Mouse (Mus musculus): ENCODE results near the gene Tubb1. TPM values are rescaled to one million over a fixed set of nuclear protein-coding genes. Genes with fewer than 3 reads are reported as not detected.

Tubb1 gene
- polyA plus RNA-seq, 1 experiment from 2014 or later: 0.50 TPM

DNA sequence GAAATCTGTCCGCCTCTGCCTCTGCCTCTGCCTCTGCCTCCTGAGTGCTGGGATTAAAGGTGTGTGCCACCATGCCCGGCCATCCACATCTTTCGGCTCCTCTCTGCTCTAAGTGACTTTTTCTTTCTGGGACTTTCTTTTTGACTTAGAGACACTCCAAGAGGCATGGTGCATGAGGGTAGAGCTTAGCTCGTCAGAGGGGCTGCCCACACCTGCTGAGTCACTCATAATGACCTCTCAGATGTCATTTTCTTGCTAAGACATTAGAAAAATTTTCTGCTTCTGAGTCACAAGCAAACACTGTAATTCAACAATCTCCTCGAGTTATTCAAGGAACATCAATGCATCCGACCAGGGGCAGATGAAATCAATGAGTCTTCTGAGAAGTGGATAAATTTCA, 5.5 kb upstream of the Tubb1 start:
- 88% methylated on average over 6 of the region's 6 CpGs for WGBS
- no peaks in the 10 kb centered on the region for H3K9me3 ChIP-seq (replicated peaks)
- no peak for ATAC-seq (ENCODE audit: low FRiP score)

DNA sequence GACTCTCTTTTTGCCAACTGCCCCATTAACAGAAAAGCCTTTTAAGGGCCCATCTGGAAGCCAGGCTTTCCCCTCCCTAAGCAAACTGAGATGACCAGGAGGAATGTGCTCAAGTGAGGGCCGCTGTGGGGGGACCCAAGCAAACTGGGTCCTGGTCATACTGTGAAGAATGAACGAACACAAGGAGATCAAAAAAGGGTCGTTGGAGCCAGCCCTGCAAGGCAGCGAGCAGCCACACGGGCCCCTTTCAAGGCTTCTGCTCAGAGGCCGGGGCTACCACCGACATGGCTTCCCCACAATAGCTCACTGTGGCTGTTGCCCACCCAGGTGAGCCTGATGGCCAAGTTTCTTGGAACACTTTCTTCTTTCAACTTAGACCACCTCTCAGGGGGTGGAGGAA, 4.0 kb upstream of the Tubb1 start:
- no peaks in the 10 kb centered on the region for H3K36me3 ChIP-seq
- no peak overlapping the region for H3K4me2 ChIP-seq
- 55% methylated on average over 7 of the region's 7 CpGs for WGBS
- H3K27ac ChIP-seq (replicated peaks): no peak overlapping the region
- H3K27me3 ChIP-seq (replicated peaks): no peaks in the 10 kb centered on the region
- no peaks in the 10 kb centered on the region for H3K4me1 ChIP-seq
- no peak overlapping the region for H3K9ac ChIP-seq (replicated peaks)
- no peaks in the 10 kb centered on the region for H3K9me3 ChIP-seq (replicated peaks)
- no peak overlapping the region for H3K4me3 ChIP-seq (replicated peaks)
- ATAC-seq (ENCODE audit: low FRiP score): no peak

More for the DNA sequence above, 5.5 kb upstream of the Tubb1 start:
- no peak overlapping the region for H3K4me2 ChIP-seq
- H3K4me3 ChIP-seq (replicated peaks): no peak overlapping the region
- H3K27me3 ChIP-seq (replicated peaks): no peaks in the 10 kb centered on the region
- no peak overlapping the region for H3K9ac ChIP-seq (replicated peaks)
- no peak overlapping the region for H3K27ac ChIP-seq (replicated peaks)
- H3K36me3 ChIP-seq: no peaks in the 10 kb centered on the region
- no peaks in the 10 kb centered on the region for H3K4me1 ChIP-seq

DNA sequence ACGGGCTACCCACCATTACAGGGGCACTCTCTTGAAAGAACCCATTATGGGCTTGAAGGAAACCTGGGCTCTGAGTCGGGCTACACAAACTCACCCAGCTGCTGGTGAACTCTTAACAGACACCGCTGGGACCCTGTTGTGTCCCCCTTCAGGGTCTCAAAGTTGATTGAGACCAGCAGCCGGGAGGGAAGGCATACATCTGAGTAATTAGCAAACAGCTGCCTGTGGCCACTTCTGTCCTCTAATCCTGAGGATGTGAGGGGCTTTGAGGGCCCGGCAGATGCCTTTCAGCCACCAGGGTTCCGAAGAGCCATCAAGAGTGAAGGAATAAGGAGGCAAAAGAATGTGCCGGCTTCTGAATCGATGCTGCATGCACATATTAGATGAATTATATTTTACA, 3.6 kb upstream of the Tubb1 start:
- Histone ChIP-seq H3K9me3 (replicated peaks) (no peaks in the 10 kb centered on the region), H3K4me1 (no peaks in the 10 kb centered on the region), H3K4me2 (no peak overlapping the region), H3K27ac (replicated peaks) (no peak overlapping the region), H3K9ac (replicated peaks) (no peak overlapping the region), H3K27me3 (replicated peaks) (no peaks in the 10 kb centered on the region), H3K4me3 (replicated peaks) (no peak overlapping the region), H3K36me3 (no peaks in the 10 kb centered on the region)
- ATAC-seq (ENCODE audit: low FRiP score): no peak
- 74% methylated on average over 8 of the region's 8 CpGs for WGBS

DNA sequence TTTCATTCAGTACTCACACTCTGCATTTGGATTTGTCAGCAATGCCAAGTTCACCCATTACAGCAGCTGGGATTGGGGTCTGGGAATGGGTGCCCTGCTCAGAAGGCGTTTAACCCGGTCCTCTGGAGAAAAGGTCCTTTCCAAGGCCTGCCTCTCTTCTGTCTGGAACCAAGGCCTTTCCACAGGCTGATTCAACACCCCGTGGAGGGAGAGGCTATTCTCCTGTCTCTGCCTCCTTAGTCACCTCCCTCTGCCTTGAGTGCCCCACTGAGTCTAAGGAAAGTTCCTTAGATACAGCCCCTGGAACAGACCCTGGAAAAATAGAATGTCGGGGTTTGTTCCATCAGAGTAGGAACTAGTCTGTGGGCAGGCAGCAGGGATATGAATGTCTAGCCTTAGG, 2.1 kb upstream of the Tubb1 start:
- no peaks in the 10 kb centered on the region for H3K4me1 ChIP-seq
- ATAC-seq (ENCODE audit: low FRiP score): no peak
- H3K27ac ChIP-seq (replicated peaks): no peak overlapping the region
- no peak overlapping the region for H3K4me3 ChIP-seq (replicated peaks)
- H3K9ac ChIP-seq (replicated peaks): no peak overlapping the region
- no peaks in the 10 kb centered on the region for H3K27me3 ChIP-seq (replicated peaks)
- H3K4me2 ChIP-seq: no peak overlapping the region
- no peaks in the 10 kb centered on the region for H3K36me3 ChIP-seq
- WGBS: 86% methylated on average over 4 of the region's 4 CpGs
- no peaks in the 10 kb centered on the region for H3K9me3 ChIP-seq (replicated peaks)

DNA sequence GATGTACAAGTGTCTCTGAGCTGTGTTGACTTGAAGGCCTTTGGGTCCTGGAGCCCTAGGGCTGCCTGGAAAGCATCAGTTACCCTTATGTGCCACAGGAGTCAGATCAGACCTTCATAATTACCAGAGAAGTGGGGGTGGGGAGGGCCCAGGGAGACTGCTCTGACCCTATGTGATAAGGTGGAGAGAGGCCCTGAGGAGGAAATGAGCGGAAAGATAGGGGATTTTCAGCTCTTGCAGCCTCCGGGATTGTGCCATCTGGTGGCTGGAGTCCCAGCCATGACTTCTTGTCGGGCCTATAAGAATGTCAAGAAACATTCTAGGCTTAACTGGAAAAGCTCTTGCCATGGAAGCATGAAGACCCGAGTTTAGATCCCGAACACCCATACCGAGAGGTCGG, 3.2 kb downstream of the Tubb1 start:
- H3K27ac ChIP-seq (replicated peaks): no peak overlapping the region
- H3K9ac ChIP-seq (replicated peaks): no peak overlapping the region
- H3K27me3 ChIP-seq (replicated peaks): no peaks in the 10 kb centered on the region
- H3K4me3 ChIP-seq (replicated peaks): no peak overlapping the region
- no peaks in the 10 kb centered on the region for H3K36me3 ChIP-seq
- 76% methylated on average over 7 of the region's 7 CpGs for WGBS
- H3K4me1 ChIP-seq: 0 out of 2 replicates have a peak, but pooled peaks cover 2% of the 10 kb centered on the region
- no peak overlapping the region for H3K4me2 ChIP-seq
- H3K9me3 ChIP-seq (replicated peaks): no peaks in the 10 kb centered on the region
- no peak for ATAC-seq (ENCODE audit: low FRiP score)

DNA sequence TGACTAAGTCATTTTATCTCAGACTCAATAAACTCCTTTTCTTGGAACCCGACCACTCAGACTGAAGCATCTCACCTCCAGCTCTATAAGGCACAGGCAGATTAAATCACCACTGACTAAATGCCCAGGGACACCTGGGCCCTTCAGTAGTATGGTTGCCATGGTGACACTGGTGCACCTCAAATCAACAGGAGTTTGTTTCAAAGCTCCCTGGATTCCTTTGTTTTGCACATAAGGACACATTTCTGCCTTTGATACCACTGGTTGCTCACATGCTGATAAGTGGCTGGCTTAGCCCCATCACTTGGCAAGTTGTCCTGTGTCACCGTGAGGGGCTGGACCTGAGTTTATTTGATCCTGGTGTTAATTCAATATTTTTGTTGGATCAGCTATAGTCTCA, 8.9 kb downstream of the Tubb1 start:
- Histone ChIP-seq H3K4me2 (no peak overlapping the region), H3K4me3 (replicated peaks) (no peak overlapping the region), H3K4me1 (peaks cover 18% of the 10 kb centered on the region), H3K9me3 (replicated peaks) (no peaks in the 10 kb centered on the region), H3K27ac (replicated peaks) (no peak overlapping the region), H3K36me3 (peaks cover 29% of the 10 kb centered on the region), H3K9ac (replicated peaks) (no peak overlapping the region), H3K27me3 (replicated peaks) (no peaks in the 10 kb centered on the region)
- 71% methylated on average over 2 of the region's 2 CpGs for WGBS
- ATAC-seq (ENCODE audit: low FRiP score): no peak

DNA sequence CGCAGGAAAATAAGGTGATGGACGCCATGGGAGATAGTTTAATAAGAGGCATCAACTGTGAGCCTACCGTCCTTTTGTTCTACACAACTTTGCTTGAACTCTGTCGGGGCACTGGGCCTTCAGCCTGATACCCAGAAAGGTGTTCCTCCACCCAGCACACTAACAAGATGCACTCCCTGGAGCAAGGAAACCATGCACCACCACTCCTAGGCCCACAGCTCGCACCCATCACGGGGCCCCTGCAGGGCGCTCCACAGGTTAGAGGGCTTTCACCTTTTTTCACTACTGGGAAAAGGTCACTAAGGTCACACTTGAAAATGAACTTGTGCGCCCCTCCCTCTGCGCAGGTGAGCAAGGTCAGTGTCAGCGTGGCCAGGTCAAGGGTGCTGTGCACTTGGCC, 12.9 kb downstream of the Tubb1 start:
- H3K36me3 ChIP-seq: peaks cover 45% of the 10 kb centered on the region
- H3K4me3 ChIP-seq (replicated peaks): peak overlapping the region; percentile 94
- H3K27ac ChIP-seq (replicated peaks): peak overlapping the region; percentile 85
- H3K27me3 ChIP-seq (replicated peaks): no peaks in the 10 kb centered on the region
- peak; percentile 51; the same call in 1 of the 2 replicates for ATAC-seq (ENCODE audit: low FRiP score)
- H3K4me2 ChIP-seq: peak overlapping the region; percentile 95
- H3K9ac ChIP-seq (replicated peaks): peak overlapping the region; percentile 89
- no peaks in the 10 kb centered on the region for H3K9me3 ChIP-seq (replicated peaks)
- WGBS: 40% methylated on average over 10 of the region's 10 CpGs
- H3K4me1 ChIP-seq: peaks cover 18% of the 10 kb centered on the region

DNA sequence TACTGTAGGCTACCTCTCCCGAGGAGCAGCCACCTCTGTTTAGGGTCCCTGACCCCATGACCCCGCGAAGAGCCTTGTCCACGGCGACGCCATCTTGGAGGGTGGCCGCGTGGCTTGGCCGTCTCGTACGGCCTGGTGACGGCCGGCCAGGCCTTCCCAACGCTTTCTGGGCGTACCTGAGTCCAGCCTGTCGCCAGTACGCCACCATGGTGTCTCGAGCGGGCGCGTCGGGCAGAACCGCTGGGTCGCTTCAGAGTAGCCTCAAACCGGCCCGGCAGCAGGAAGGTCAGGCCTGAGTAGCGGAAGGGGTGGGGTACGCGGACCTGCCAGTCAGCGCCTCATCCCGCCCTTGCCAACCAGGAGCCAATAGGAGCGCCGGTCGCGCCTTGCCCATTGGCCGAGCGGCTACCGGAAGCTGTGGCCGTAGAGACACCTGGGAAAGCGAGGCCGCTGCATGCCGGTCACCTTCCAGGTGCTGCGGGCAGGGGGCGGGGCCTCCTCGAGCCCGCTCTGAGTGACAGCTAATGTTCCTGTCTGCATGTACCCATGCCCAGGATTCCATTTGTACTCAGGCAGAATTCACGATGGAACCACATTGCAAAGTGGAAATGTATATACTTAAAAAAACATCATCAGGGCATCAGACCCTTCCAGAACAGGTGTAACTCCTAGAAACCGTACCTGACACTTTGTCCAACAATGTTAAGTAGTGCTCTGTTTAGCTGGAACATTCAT, 13.5 kb downstream of the Tubb1 start, which contains the start of gene Atp5e:
Gene Atp5e (minus strand): TSS at position 317 of the 735 bp plus-strand sequence.
- WGBS: 2% methylated on average over 48 of the region's 48 CpGs
- peak within 1 kb of the TSS; percentile 85 for H3K27ac ChIP-seq (replicated peaks)

DNA sequence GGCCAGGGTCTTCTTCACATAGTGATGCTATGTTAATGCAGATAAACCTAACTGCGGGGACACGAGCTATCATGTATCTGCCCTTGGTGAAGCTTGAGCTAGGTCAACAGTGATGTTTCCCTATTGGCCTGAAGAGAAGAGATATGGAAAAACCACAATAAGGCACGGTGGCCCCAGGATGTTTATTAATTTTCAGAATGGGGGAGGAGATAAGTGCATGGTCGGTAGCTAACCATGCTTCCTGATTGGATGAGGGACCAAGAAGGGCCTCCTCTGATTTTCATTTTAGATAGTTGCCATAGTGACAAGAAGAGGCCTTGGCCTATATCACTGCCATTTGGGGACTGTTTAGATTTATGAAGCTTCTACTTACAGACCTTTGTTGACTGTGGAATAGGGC, 19.8 kb downstream of the Tubb1 start:
- Histone ChIP-seq H3K4me2 (no peak overlapping the region), H3K9ac (replicated peaks) (no peak overlapping the region), H3K36me3 (peaks cover 16% of the 10 kb centered on the region), H3K4me3 (replicated peaks) (no peak overlapping the region), H3K9me3 (replicated peaks) (no peaks in the 10 kb centered on the region), H3K27me3 (replicated peaks) (no peaks in the 10 kb centered on the region), H3K27ac (replicated peaks) (no peak overlapping the region), H3K4me1 (peaks cover 22% of the 10 kb centered on the region)
- 94% methylated on average over 4 of the region's 4 CpGs for WGBS
- no peak for ATAC-seq (ENCODE audit: low FRiP score)

More for the DNA sequence above, 13.5 kb downstream of the Tubb1 start, which contains the start of gene Atp5e:
- H3K36me3 ChIP-seq: peaks cover 45% of the 10 kb centered on the region
- peak; percentile 99 for ATAC-seq (ENCODE audit: low FRiP score)
- no peaks in the 10 kb centered on the region for H3K27me3 ChIP-seq (replicated peaks)
- peak within 1 kb of the TSS; percentile 95 for H3K4me2 ChIP-seq
- H3K4me3 ChIP-seq (replicated peaks): peak within 1 kb of the TSS; percentile 94
- H3K9me3 ChIP-seq (replicated peaks): no peaks in the 10 kb centered on the region
- peaks cover 16% of the 10 kb centered on the region for H3K4me1 ChIP-seq
- peak within 1 kb of the TSS; percentile 89 for H3K9ac ChIP-seq (replicated peaks)

DNA sequence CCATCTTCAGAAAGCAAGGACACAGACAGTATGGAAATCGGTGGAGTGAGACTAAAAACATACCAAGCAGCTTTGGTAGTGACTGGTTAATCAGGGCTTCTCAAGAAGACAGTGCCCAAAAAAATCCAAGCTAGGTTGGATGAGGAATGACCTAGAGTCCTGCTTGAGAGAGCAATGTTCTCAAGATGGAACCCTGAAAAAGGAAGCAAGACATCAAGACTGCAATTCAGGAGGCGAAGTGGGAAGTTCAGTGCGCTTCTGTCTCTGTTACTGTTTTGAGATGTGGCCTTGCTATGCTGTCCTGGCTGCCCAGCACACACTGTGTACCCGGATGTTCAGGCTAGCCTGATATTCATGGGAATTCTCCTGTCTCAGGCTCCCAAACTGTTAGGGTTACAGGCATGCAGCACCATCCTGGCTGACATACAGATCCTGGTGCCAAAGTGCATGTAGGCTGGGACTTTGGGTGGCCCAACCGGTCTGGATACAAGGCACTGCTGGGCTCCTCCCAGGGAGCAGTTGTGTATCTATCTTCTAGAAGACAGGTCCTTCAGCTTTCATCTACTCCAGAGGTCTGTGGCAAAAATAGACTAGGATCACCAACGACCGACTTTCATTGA, 20.4 kb downstream of the Tubb1 start:
- H3K36me3 ChIP-seq: peaks cover 13% of the 10 kb centered on the region
- H3K4me2 ChIP-seq: no peak overlapping the region
- H3K27ac ChIP-seq (replicated peaks): no peak overlapping the region
- H3K4me3 ChIP-seq (replicated peaks): no peak overlapping the region
- ATAC-seq (ENCODE audit: low FRiP score): no peak
- no peak overlapping the region for H3K9ac ChIP-seq (replicated peaks)
- peaks cover 22% of the 10 kb centered on the region for H3K4me1 ChIP-seq
- H3K9me3 ChIP-seq (replicated peaks): no peaks in the 10 kb centered on the region
- no peaks in the 10 kb centered on the region for H3K27me3 ChIP-seq (replicated peaks)
- WGBS: 96% methylated on average over 7 of the region's 7 CpGs

DNA sequence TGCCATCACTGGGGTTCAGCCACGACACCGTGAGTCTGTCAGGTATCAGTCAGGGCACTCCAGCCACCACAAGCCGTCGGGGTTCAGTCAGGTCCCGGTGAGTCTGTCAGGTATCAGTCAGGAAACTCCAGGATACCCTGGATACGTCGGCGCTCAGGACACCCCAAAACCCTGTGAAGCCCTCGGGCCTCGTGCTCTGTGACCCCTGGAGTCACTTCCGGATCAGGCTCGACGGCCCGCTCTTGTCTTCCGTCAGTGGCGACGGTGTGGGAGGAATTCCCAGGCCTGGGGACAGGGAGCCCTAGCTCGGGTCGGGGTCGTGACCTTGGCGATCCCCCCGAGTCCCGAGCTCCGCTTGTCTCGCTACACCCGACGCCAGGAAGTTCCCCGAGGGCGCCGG, 21.9 kb downstream of the Tubb1 start:
- peak overlapping the region; percentile 66 for H3K4me3 ChIP-seq (replicated peaks)
- no peak overlapping the region for H3K27ac ChIP-seq (replicated peaks)
- H3K36me3 ChIP-seq: peaks cover 5% of the 10 kb centered on the region
- ATAC-seq (ENCODE audit: low FRiP score): peak; percentile 43
- H3K9ac ChIP-seq (replicated peaks): peak overlapping the region; percentile 66
- peak overlapping the region; percentile 83 for H3K4me2 ChIP-seq
- no peaks in the 10 kb centered on the region for H3K9me3 ChIP-seq (replicated peaks)
- H3K27me3 ChIP-seq (replicated peaks): no peaks in the 10 kb centered on the region
- WGBS: 9% methylated on average over 28 of the region's 30 CpGs
- H3K4me1 ChIP-seq: peaks cover 22% of the 10 kb centered on the region

Data from neural tube, embryonic 15.5 days (tissue).